Mouse (Mus musculus) CD4-positive, CD25-positive, alpha-beta regulatory T cell, adult 9 weeks (primary cell): ENCODE data around the gene Olfr273. TPM values are rescaled to one million over a fixed set of nuclear protein-coding genes. Genes with fewer than 3 reads are reported as not detected.

Experiments
- polyA plus RNA-seq: library from polyadenylated mRNA; unstranded; fragments of 100-300 nt; shearing (Covaris generic); gene quantifications from one replicate; pipeline ENCODE4 v1.2.1, GENCODE M21; 2017

The Olfr273 gene
- polyA plus RNA-seq: not detected

GRCm38 (mm10) chr4:52859136-52859535 is at the start of gene Olfr273:
Olfr273 (minus strand) TSS chr4:52859236.

GRCm38 (mm10) chr4:52814304-52814703 is 44.7 kb downstream of the Olfr273 start, which contains the start of gene Olfr275:
Olfr275 (plus strand) TSS chr4:52814604.

Other genes starting within 250 kb of the Olfr273 start
- gene Olfr275, start 44.6 kb downstream of the Olfr273 start, polyA plus RNA-seq: not detected
- not detected for gene Olfr272, start 59.9 kb upstream of the Olfr273 start, polyA plus RNA-seq
- not detected for gene Olfr270, start 105.3 kb upstream of the Olfr273 start, polyA plus RNA-seq
- gene Nipsnap3a, start 130.0 kb upstream of the Olfr273 start, polyA plus RNA-seq: not detected
- gene Nipsnap3b, start 152.6 kb upstream of the Olfr273 start, polyA plus RNA-seq: 88.2 TPM